Mouse (Mus musculus): ENCODE data around the gene Agl. TPM values are rescaled to one million over a fixed set of nuclear protein-coding genes. Genes with fewer than 3 reads are reported as not detected.
"Not testable (repeated sequence)": the region's sequence is repeated elsewhere in the genome, so short reads cannot be mapped to it uniquely, and the experiment has no call there.

The Agl gene
- polyA plus RNA-seq, 1 experiment from 2014 or later = 19.5 TPM

- Histone ChIP-seq H3K9me3 (ENCODE audit: control insufficient read depth, low read length) (no peaks in the 10 kb centered on the region), H3K36me3 (replicated peaks; ENCODE audit: control insufficient read depth, insufficient read depth) (peaks cover 90% of the 10 kb centered on the region), H3K9ac (no peak overlapping the region), H3K4me3 (replicated peaks; ENCODE audit: low read length) (no peak overlapping the region), H3K27ac (no peak overlapping the region), H3K27me3 (ENCODE audit: control insufficient read depth, insufficient read depth, low read length) (no peaks in the 10 kb centered on the region), H3K4me2 (replicated peaks) (no peak overlapping the region), H3K4me1 (replicated peaks; ENCODE audit: control insufficient read depth, insufficient read depth, low read length) (no peaks in the 10 kb centered on the region)
- 87% methylated on average over 2 of the region's 2 CpGs for WGBS
- DNase-seq (ENCODE audit: low spot score) (no peak), ATAC-seq (ENCODE audit: low FRiP score) (no peak)
Measured at GRCm38 (mm10) chr3:116776961-116777360, 31.0 kb downstream of the Agl start.

GRCm38 (mm10) chr3:116773836-116774235 is 34.1 kb downstream of the Agl start:
- WGBS = 88% methylated on average over 12 of the region's 12 CpGs
- Histone ChIP-seq H3K4me2 (replicated peaks) (no peak overlapping the region), H3K4me3 (replicated peaks; ENCODE audit: low read length) (no peak overlapping the region), H3K9ac (no peak overlapping the region), H3K4me1 (replicated peaks; ENCODE audit: control insufficient read depth, insufficient read depth, low read length) (no peaks in the 10 kb centered on the region), H3K27me3 (ENCODE audit: control insufficient read depth, insufficient read depth, low read length) (no peaks in the 10 kb centered on the region), H3K27ac (no peak overlapping the region), H3K36me3 (replicated peaks; ENCODE audit: control insufficient read depth, insufficient read depth) (peaks cover 87% of the 10 kb centered on the region), H3K9me3 (ENCODE audit: control insufficient read depth, low read length) (no peaks in the 10 kb centered on the region)
- DNase-seq (ENCODE audit: low spot score) (no peak), ATAC-seq (ENCODE audit: low FRiP score) (no peak)

GRCm38 (mm10) chr3:116771597-116771996 is 36.4 kb downstream of the Agl start:
- DNase-seq (ENCODE audit: low spot score) = no peak
- H3K27ac ChIP-seq = no peak overlapping the region
- H3K4me1 ChIP-seq (replicated peaks; ENCODE audit: control insufficient read depth, insufficient read depth, low read length) = no peaks in the 10 kb centered on the region
- no peak overlapping the region for H3K4me2 ChIP-seq (replicated peaks)
- no peaks in the 10 kb centered on the region for H3K27me3 ChIP-seq (ENCODE audit: control insufficient read depth, insufficient read depth, low read length)
- no peak overlapping the region for H3K4me3 ChIP-seq (replicated peaks; ENCODE audit: low read length)
- peaks cover 76% of the 10 kb centered on the region for H3K36me3 ChIP-seq (replicated peaks; ENCODE audit: control insufficient read depth, insufficient read depth)
- H3K9ac ChIP-seq = no peak overlapping the region
- 86% methylated on average over 2 of the region's 2 CpGs for WGBS
- no peak for ATAC-seq (ENCODE audit: low FRiP score)
- H3K9me3 ChIP-seq (ENCODE audit: control insufficient read depth, low read length) = no peaks in the 10 kb centered on the region

- not testable (repeated sequence) for H3K27ac ChIP-seq; DNase-seq (ENCODE audit: low spot score); H3K4me1 ChIP-seq (replicated peaks; ENCODE audit: control insufficient read depth, insufficient read depth, low read length); H3K4me2 ChIP-seq (replicated peaks); H3K9me3 ChIP-seq (ENCODE audit: control insufficient read depth, low read length); H3K9ac ChIP-seq; H3K4me3 ChIP-seq (replicated peaks; ENCODE audit: low read length); H3K27me3 ChIP-seq (ENCODE audit: control insufficient read depth, insufficient read depth, low read length); ATAC-seq (ENCODE audit: low FRiP score)
- 94% methylated on average over 7 of the region's 7 CpGs for WGBS
- peaks cover 49% of the 10 kb centered on the region for H3K36me3 ChIP-seq (replicated peaks; ENCODE audit: control insufficient read depth, insufficient read depth)
Measured at GRCm38 (mm10) chr3:116766963-116767362, 41.0 kb downstream of the Agl start.

- H3K9ac ChIP-seq = no peak overlapping the region
- DNase-seq (ENCODE audit: low spot score) (no peak), ATAC-seq (ENCODE audit: low FRiP score) (no peak)
- H3K27me3 ChIP-seq (ENCODE audit: control insufficient read depth, insufficient read depth, low read length) = no peaks in the 10 kb centered on the region
- no peaks in the 10 kb centered on the region for H3K9me3 ChIP-seq (ENCODE audit: control insufficient read depth, low read length)
- H3K4me2 ChIP-seq (replicated peaks) = no peak overlapping the region
- WGBS = 94% methylated on average over 8 of the region's 8 CpGs
- no peak overlapping the region for H3K27ac ChIP-seq
- H3K36me3 ChIP-seq (replicated peaks; ENCODE audit: control insufficient read depth, insufficient read depth) = peaks cover 73% of the 10 kb centered on the region
- no peaks in the 10 kb centered on the region for H3K4me1 ChIP-seq (replicated peaks; ENCODE audit: control insufficient read depth, insufficient read depth, low read length)
- no peak overlapping the region for H3K4me3 ChIP-seq (replicated peaks; ENCODE audit: low read length)
Measured at GRCm38 (mm10) chr3:116752818-116753217, 55.1 kb downstream of the Agl start.

GRCm38 (mm10) chr3:116751191-116751860 is 56.6 kb downstream of the Agl start:
- Histone ChIP-seq H3K27ac (no peak overlapping the region), H3K9ac (no peak overlapping the region), H3K9me3 (ENCODE audit: control insufficient read depth, low read length) (no peaks in the 10 kb centered on the region), H3K27me3 (ENCODE audit: control insufficient read depth, insufficient read depth, low read length) (no peaks in the 10 kb centered on the region), H3K4me2 (replicated peaks) (no peak overlapping the region), H3K36me3 (replicated peaks; ENCODE audit: control insufficient read depth, insufficient read depth) (peaks cover 63% of the 10 kb centered on the region), H3K4me3 (replicated peaks; ENCODE audit: low read length) (no peak overlapping the region), H3K4me1 (replicated peaks; ENCODE audit: control insufficient read depth, insufficient read depth, low read length) (no peaks in the 10 kb centered on the region)
- peak; percentile 55 for DNase-seq (ENCODE audit: low spot score)
- WGBS = 87% methylated on average over 4 of the region's 4 CpGs
- no peak for ATAC-seq (ENCODE audit: low FRiP score)

- no peak overlapping the region for H3K4me3 ChIP-seq (replicated peaks; ENCODE audit: low read length)
- H3K27ac ChIP-seq = no peak overlapping the region
- DNase-seq (ENCODE audit: low spot score) (peak; percentile 68), ATAC-seq (ENCODE audit: low FRiP score) (0 out of 2 replicates have a peak, but pooled peaks have one; percentile 57)
- H3K9ac ChIP-seq = no peak overlapping the region
- peaks cover 67% of the 10 kb centered on the region for H3K36me3 ChIP-seq (replicated peaks; ENCODE audit: control insufficient read depth, insufficient read depth)
- WGBS = 56% methylated on average over 8 of the region's 8 CpGs
- no peak overlapping the region for H3K4me2 ChIP-seq (replicated peaks)
- no peaks in the 10 kb centered on the region for H3K4me1 ChIP-seq (replicated peaks; ENCODE audit: control insufficient read depth, insufficient read depth, low read length)
- no peaks in the 10 kb centered on the region for H3K27me3 ChIP-seq (ENCODE audit: control insufficient read depth, insufficient read depth, low read length)
- no peaks in the 10 kb centered on the region for H3K9me3 ChIP-seq (ENCODE audit: control insufficient read depth, low read length)
Measured at GRCm38 (mm10) chr3:116748391-116749170, 59.4 kb downstream of the Agl start.

- not testable (repeated sequence) for H3K4me3 ChIP-seq (replicated peaks; ENCODE audit: low read length); H3K27me3 ChIP-seq (ENCODE audit: control insufficient read depth, insufficient read depth, low read length); H3K4me2 ChIP-seq (replicated peaks); DNase-seq (ENCODE audit: low spot score); H3K4me1 ChIP-seq (replicated peaks; ENCODE audit: control insufficient read depth, insufficient read depth, low read length); H3K9ac ChIP-seq; ATAC-seq (ENCODE audit: low FRiP score); H3K9me3 ChIP-seq (ENCODE audit: control insufficient read depth, low read length); H3K27ac ChIP-seq
- WGBS = 89% methylated on average over 7 of the region's 7 CpGs
- H3K36me3 ChIP-seq (replicated peaks; ENCODE audit: control insufficient read depth, insufficient read depth) = peaks cover 69% of the 10 kb centered on the region
Measured at GRCm38 (mm10) chr3:116747648-116748047, 60.3 kb downstream of the Agl start.

- WGBS = 87% methylated on average over 9 of the region's 9 CpGs
- peaks cover 29% of the 10 kb centered on the region for H3K36me3 ChIP-seq (replicated peaks; ENCODE audit: control insufficient read depth, insufficient read depth)
- no peaks in the 10 kb centered on the region for H3K9me3 ChIP-seq (ENCODE audit: control insufficient read depth, low read length)
- no peak overlapping the region for H3K4me2 ChIP-seq (replicated peaks)
- no peak for DNase-seq (ENCODE audit: low spot score)
- H3K27me3 ChIP-seq (ENCODE audit: control insufficient read depth, insufficient read depth, low read length) = no peaks in the 10 kb centered on the region
- no peaks in the 10 kb centered on the region for H3K4me1 ChIP-seq (replicated peaks; ENCODE audit: control insufficient read depth, insufficient read depth, low read length)
- H3K4me3 ChIP-seq (replicated peaks; ENCODE audit: low read length) = no peak overlapping the region
- ATAC-seq (ENCODE audit: low FRiP score) = no peak
- no peak overlapping the region for H3K9ac ChIP-seq
- no peak overlapping the region for H3K27ac ChIP-seq
Measured at GRCm38 (mm10) chr3:116740963-116741362, 67.0 kb downstream of the Agl start.
